Mouse (Mus musculus) hindbrain, embryonic 14.5 days (tissue): Measurements from ENCODE around the gene Lrp10. TPM values are rescaled to one million over a fixed set of nuclear protein-coding genes. Genes with fewer than 3 reads are reported as not detected.

Source experiments
- ATAC-seq: fragments of 200-750 bp; cut with Nextera tagmentation; 2 replicates; pipeline ENCODE4 v1.8.0; 2017; ENCODE audit warnings: moderate number of reproducible peaks, mild to moderate bottlenecking, moderate TSS enrichment, moderate library complexity; ENCODE audit not compliant: low FRiP score
- DNase-seq: peaks from one replicate; pipeline ENCODE4 v3.0.0-alpha.2; 2015; ENCODE audit warnings: low spot score
- H3K27ac ChIP-seq: fragments of 300-500 bp; sonication (generic); 2 replicates; pipeline ENCODE4 v1.5.1; 2014; ENCODE audit warnings: mild to moderate bottlenecking, moderate library complexity
- H3K27me3 ChIP-seq: fragments of 300-500 bp; sonication (generic); 2 replicates; pipeline ENCODE4 v1.6.1; 2014; ENCODE audit warnings: mild to moderate bottlenecking, low read length, mixed read lengths; ENCODE audit not compliant: control insufficient read depth, insufficient read depth
- H3K36me3 ChIP-seq: fragments of 300-500 bp; sonication (generic); replicated peaks from 2 replicates; pipeline ENCODE4 v1.6.1; 2014; ENCODE audit not compliant: control insufficient read depth, insufficient read depth
- H3K4me1 ChIP-seq: fragments of 300-500 bp; sonication (generic); replicated peaks from 2 replicates; pipeline ENCODE4 v1.6.1; 2014; ENCODE audit warnings: antibody characterized with exemption, low read length, mixed read lengths; ENCODE audit not compliant: control insufficient read depth, insufficient read depth
- H3K4me2 ChIP-seq: fragments of 300-500 bp; sonication (generic); replicated peaks from 2 replicates; pipeline ENCODE4 v1.6.1; 2014; ENCODE audit warnings: mild to moderate bottlenecking, moderate library complexity
- H3K4me3 ChIP-seq: fragments of 300-500 bp; sonication (generic); replicated peaks from 2 replicates; pipeline ENCODE4 v1.5.1; 2014; ENCODE audit warnings: mild to moderate bottlenecking, low read length
- H3K9ac ChIP-seq: fragments of 300-500 bp; sonication (generic); 2 replicates; pipeline ENCODE4 v1.6.1; 2014
- H3K9me3 ChIP-seq: fragments of 300-500 bp; sonication (generic); 2 replicates; pipeline ENCODE4 v1.6.1; 2016; ENCODE audit warnings: low read length; ENCODE audit not compliant: control insufficient read depth
- WGBS: fragments of 180-500 bp; shearing (Covaris S2); extraction: QIAGEN DNeasy Blood & Tissue Kit; methylation state at CpG from one replicate; pipeline ENCODE4 v1.1.7; 2014; 5-methylcytosine and 5-hydroxymethylcytosine counted together
- polyA plus RNA-seq: library from polyadenylated mRNA; unstranded; fragments of >200 nt; fragmentation: Nextera tagmentation; extraction: Ambion mirVana; gene quantifications from 2 replicates; pipeline ENCODE4 v1.2.1, GENCODE M21; 2014

The Lrp10 gene
- polyA plus RNA-seq, 1 experiment from 2014 or later, result 29.2 TPM

- 0 out of 2 replicates have a peak, but pooled peaks have one; percentile 12 for ATAC-seq
- no peak for DNase-seq
- H3K4me2 ChIP-seq, result peak overlapping the region; percentile 60
These were observed 31.7 kb upstream of the Lrp10 start for GRCm38 (mm10) chr14:54432078-54432836.

GRCm38 (mm10) chr14:54432837-54433830, 30.8 kb upstream of the Lrp10 start:
- no peaks in the 10 kb centered on the region for H3K9me3 ChIP-seq
- H3K27ac ChIP-seq, result peak overlapping the region; percentile 84
- ATAC-seq (peak; percentile 25; the same call in 1 of the 2 replicates), DNase-seq (no peak)
- peak overlapping the region; percentile 60 for H3K4me2 ChIP-seq
- WGBS, result 44% methylated on average over 17 of the region's 17 CpGs
- peaks cover 13% of the 10 kb centered on the region; the same call in 1 of the 2 replicates for H3K36me3 ChIP-seq
- H3K9ac ChIP-seq, result peak overlapping the region; percentile 81
- H3K4me3 ChIP-seq, result peak overlapping the region; percentile 51
- peaks cover 10% of the 10 kb centered on the region; the same call in 1 of the 2 replicates for H3K4me1 ChIP-seq
- peaks cover 9% of the 10 kb centered on the region for H3K27me3 ChIP-seq

More at GRCm38 (mm10) chr14:54432078-54432836, 31.7 kb upstream of the Lrp10 start:
- Histone ChIP-seq H3K9ac (peak overlapping the region; percentile 81), H3K4me1 (peaks cover 17% of the 10 kb centered on the region; the same call in 1 of the 2 replicates), H3K4me3 (peak overlapping the region; percentile 51), H3K27ac (peak overlapping the region; percentile 84), H3K9me3 (no peaks in the 10 kb centered on the region), H3K27me3 (peaks cover 9% of the 10 kb centered on the region), H3K36me3 (peaks cover 13% of the 10 kb centered on the region; the same call in 1 of the 2 replicates)
- WGBS, result 2% methylated on average over 54 of the region's 54 CpGs

- Histone ChIP-seq H3K36me3 (peaks cover 9% of the 10 kb centered on the region; the same call in 1 of the 2 replicates), H3K9ac (no peak overlapping the region), H3K4me1 (peaks cover 10% of the 10 kb centered on the region; the same call in 1 of the 2 replicates), H3K27me3 (peaks cover 9% of the 10 kb centered on the region), H3K4me3 (no peak overlapping the region; the same call in 1 of the 2 replicates), H3K27ac (no peak overlapping the region), H3K9me3 (no peaks in the 10 kb centered on the region), H3K4me2 (peak overlapping the region; percentile 60)
- DNase-seq (no peak), ATAC-seq (no peak)
- WGBS, result 69% methylated on average over 12 of the region's 12 CpGs
These were observed 29.9 kb upstream of the Lrp10 start for GRCm38 (mm10) chr14:54433941-54434531.

- ATAC-seq (no peak), DNase-seq (no peak)
- H3K27ac ChIP-seq, result no peak overlapping the region
- WGBS, result 92% methylated on average over 11 of the region's 11 CpGs
- no peak overlapping the region for H3K4me3 ChIP-seq
- peaks cover 10% of the 10 kb centered on the region; the same call in 1 of the 2 replicates for H3K4me1 ChIP-seq
- H3K9ac ChIP-seq, result no peak overlapping the region
- 0 out of 2 replicates have a peak, but pooled peaks cover 6% of the 10 kb centered on the region for H3K36me3 ChIP-seq
- peaks cover 9% of the 10 kb centered on the region for H3K27me3 ChIP-seq
- H3K9me3 ChIP-seq, result no peaks in the 10 kb centered on the region
- H3K4me2 ChIP-seq, result no peak overlapping the region
These were observed 28.6 kb upstream of the Lrp10 start for GRCm38 (mm10) chr14:54435194-54435918.

GRCm38 (mm10) chr14:54439155-54439554, 24.8 kb upstream of the Lrp10 start:
- Histone ChIP-seq H3K4me3 (no peak overlapping the region), H3K36me3 (0 out of 2 replicates have a peak, but pooled peaks cover 7% of the 10 kb centered on the region), H3K27ac (no peak overlapping the region), H3K9me3 (no peaks in the 10 kb centered on the region), H3K27me3 (0 out of 2 replicates have a peak, but pooled peaks cover 3% of the 10 kb centered on the region), H3K4me2 (no peak overlapping the region), H3K4me1 (0 out of 2 replicates have a peak, but pooled peaks cover under 1% of the 10 kb centered on the region), H3K9ac (no peak overlapping the region)
- 86% methylated on average over 12 of the region's 12 CpGs for WGBS
- ATAC-seq (no peak), DNase-seq (no peak)

GRCm38 (mm10) chr14:54439610-54440009, 24.3 kb upstream of the Lrp10 start:
- 67% methylated on average over 7 of the region's 7 CpGs for WGBS
- H3K36me3 ChIP-seq, result 0 out of 2 replicates have a peak, but pooled peaks cover 7% of the 10 kb centered on the region

GRCm38 (mm10) chr14:54440538-54440937, 23.4 kb upstream of the Lrp10 start:
- H3K27me3 ChIP-seq, result 0 out of 2 replicates have a peak, but pooled peaks cover 3% of the 10 kb centered on the region
- no peak overlapping the region for H3K4me3 ChIP-seq
- 0 out of 2 replicates have a peak, but pooled peaks cover 7% of the 10 kb centered on the region for H3K36me3 ChIP-seq
- H3K27ac ChIP-seq, result no peak overlapping the region
- 91% methylated on average over 14 of the region's 14 CpGs for WGBS
- DNase-seq (no peak), ATAC-seq (no peak)
- no peaks in the 10 kb centered on the region for H3K4me1 ChIP-seq
- H3K9me3 ChIP-seq, result no peaks in the 10 kb centered on the region
- no peak overlapping the region for H3K4me2 ChIP-seq
- H3K9ac ChIP-seq, result no peak overlapping the region

More at GRCm38 (mm10) chr14:54439610-54440009, 24.3 kb upstream of the Lrp10 start:
- ATAC-seq (no peak), DNase-seq (no peak)
- Histone ChIP-seq H3K4me2 (no peak overlapping the region), H3K9ac (no peak overlapping the region), H3K27ac (no peak overlapping the region), H3K27me3 (0 out of 2 replicates have a peak, but pooled peaks cover 3% of the 10 kb centered on the region), H3K4me3 (no peak overlapping the region), H3K9me3 (no peaks in the 10 kb centered on the region), H3K4me1 (no peaks in the 10 kb centered on the region)

- no peak overlapping the region for H3K4me2 ChIP-seq
- 0 out of 2 replicates have a peak, but pooled peaks cover 7% of the 10 kb centered on the region for H3K36me3 ChIP-seq
- DNase-seq (no peak), ATAC-seq (no peak)
- H3K9ac ChIP-seq, result no peak overlapping the region
- H3K4me1 ChIP-seq, result no peaks in the 10 kb centered on the region
- H3K27ac ChIP-seq, result no peak overlapping the region
- 84% methylated on average over 4 of the region's 4 CpGs for WGBS
- no peaks in the 10 kb centered on the region for H3K9me3 ChIP-seq
- H3K27me3 ChIP-seq, result 0 out of 2 replicates have a peak, but pooled peaks cover 3% of the 10 kb centered on the region
- H3K4me3 ChIP-seq, result no peak overlapping the region
These were observed 22.6 kb upstream of the Lrp10 start for GRCm38 (mm10) chr14:54441365-54441764.
